ENCODE assay signal across 8 mouse cellular contexts in genomic region chr6:6942813-6943212, GRCm38 (mm10). TPM values are rescaled to one million over a fixed set of nuclear protein-coding genes. Genes with fewer than 3 reads are reported as not detected.
A peak's percentile ranks its signal among the peaks of the same experiment; 100 is the strongest.
DNase-seq lines count a peak whose midpoint lies in the region; ATAC-seq and TF ChIP-seq lines count a peak whose summit lies in the region.
"Had no signal": no experiment of that assay in that cellular context is flagged by ENCODE, and none has a peak within 500 bp of the region (broad histone marks: within the 10 kb centered on the region; RNA-seq: fewer than 3 reads in every experiment).

No protein-coding gene starts in this region.

- in situ Hi-C loops in ES-E14 (cut with MboI; ENCODE audit: low sequenced_read_pairs in 2 of 2, unreplicated experiment in 2 of 2): loop anchor here (25.0 kb wide), 1 partner anchor 719 kb away; no protein-coding TSS in a partner anchor

- no peak overlapping the region for H3K27ac ChIP-seq in intestine, embryonic 15.5 days
- no peak overlapping the region for H3K27ac ChIP-seq in intestine, embryonic 16.5 days (ENCODE audit: low read length)
- no peak overlapping the region for H3K27ac ChIP-seq in ES-E14 (ENCODE audit: insufficient read depth, low read depth, low read length, poor library complexity, severe bottlenecking)
- no peak overlapping the region for H3K27ac ChIP-seq in embryonic facial prominence, embryonic 11.5 days (replicated peaks; ENCODE audit: low read depth, low read length)
- H3K27ac ChIP-seq: midbrain, embryonic 12.5 days had no signal

- no peak overlapping the region for H3K4me3 ChIP-seq in intestine, embryonic 15.5 days (replicated peaks)
- H3K4me3 ChIP-seq in intestine, embryonic 16.5 days (ENCODE audit: low read length): no peak overlapping the region
- H3K4me3 ChIP-seq in ES-E14 (ENCODE audit: insufficient read depth in 1 of 2, low read depth in 1 of 2, low read length in 2 of 2, poor library complexity in 1 of 2, severe bottlenecking in 1 of 2): no peak overlapping the region
- no peak overlapping the region for H3K4me3 ChIP-seq in embryonic facial prominence, embryonic 11.5 days (ENCODE audit: low read depth, low read length)
- H3K4me3 ChIP-seq: midbrain, embryonic 12.5 days had no signal

- no peaks in the 10 kb centered on the region for H3K36me3 ChIP-seq in intestine, embryonic 15.5 days
- no peaks in the 10 kb centered on the region for H3K36me3 ChIP-seq in intestine, embryonic 16.5 days (ENCODE audit: control insufficient read depth, insufficient read depth, low read length)
- no peaks in the 10 kb centered on the region for H3K36me3 ChIP-seq in ES-E14 (ENCODE audit: control insufficient read depth, insufficient read depth, low read length, poor library complexity, severe bottlenecking)
- no peaks in the 10 kb centered on the region for H3K36me3 ChIP-seq in embryonic facial prominence, embryonic 11.5 days (replicated peaks; ENCODE audit: control insufficient read depth, insufficient read depth, low read depth, low read length)
- H3K36me3 ChIP-seq: midbrain, embryonic 12.5 days had no signal

- H3K4me2 ChIP-seq in intestine, embryonic 15.5 days (replicated peaks): no peak overlapping the region
- H3K4me2 ChIP-seq in intestine, embryonic 16.5 days (ENCODE audit: low read depth, low read length): no peak overlapping the region
- no peak overlapping the region for H3K4me2 ChIP-seq in embryonic facial prominence, embryonic 11.5 days (ENCODE audit: low read depth, low read length)
- H3K4me2 ChIP-seq: midbrain, embryonic 12.5 days had no signal

- ATAC-seq in intestine, embryonic 15.5 days: 0 out of 2 replicates have a peak, but pooled peaks have one; percentile 49
- ATAC-seq in intestine, embryonic 16.5 days: no peak
- ATAC-seq in embryonic facial prominence, embryonic 11.5 days (replicated peaks; ENCODE audit: insufficient number of reproducible peaks, low FRiP score, low TSS enrichment, low read depth): no peak

- H3K9ac ChIP-seq in intestine, embryonic 15.5 days: no peak overlapping the region
- H3K9ac ChIP-seq in intestine, embryonic 16.5 days (ENCODE audit: low read depth, low read length): no peak overlapping the region
- no peak overlapping the region for H3K9ac ChIP-seq in ES-E14 (ENCODE audit: insufficient read depth, low read depth, low read length, poor library complexity, severe bottlenecking)
- no peak overlapping the region for H3K9ac ChIP-seq in embryonic facial prominence, embryonic 11.5 days (replicated peaks; ENCODE audit: low read length)
- H3K9ac ChIP-seq: midbrain, embryonic 12.5 days had no signal

- H3K4me1 ChIP-seq in intestine, embryonic 15.5 days (replicated peaks): no peaks in the 10 kb centered on the region
- H3K4me1 ChIP-seq in intestine, embryonic 16.5 days (ENCODE audit: control insufficient read depth, insufficient read depth, low read length): no peaks in the 10 kb centered on the region
- H3K4me1 ChIP-seq in ES-E14 (ENCODE audit: control insufficient read depth in 2 of 2, insufficient read depth in 2 of 2, low read length in 2 of 2, poor library complexity in 1 of 2): no peaks in the 10 kb centered on the region
- no peaks in the 10 kb centered on the region for H3K4me1 ChIP-seq in embryonic facial prominence, embryonic 11.5 days (ENCODE audit: control insufficient read depth, insufficient read depth, low read length)
- H3K4me1 ChIP-seq: midbrain, embryonic 12.5 days had no signal

- H3K27me3 ChIP-seq in intestine, embryonic 15.5 days (replicated peaks): no peaks in the 10 kb centered on the region
- no peaks in the 10 kb centered on the region for H3K27me3 ChIP-seq in intestine, embryonic 16.5 days (replicated peaks; ENCODE audit: control insufficient read depth, insufficient read depth, low read length)
- no peaks in the 10 kb centered on the region for H3K27me3 ChIP-seq in embryonic facial prominence, embryonic 11.5 days (ENCODE audit: control insufficient read depth, insufficient read depth, low read length)
- H3K27me3 ChIP-seq: midbrain, embryonic 12.5 days had no signal

- H3K9me3 ChIP-seq in intestine, embryonic 15.5 days: no peaks in the 10 kb centered on the region
- no peaks in the 10 kb centered on the region for H3K9me3 ChIP-seq in intestine, embryonic 16.5 days (ENCODE audit: control insufficient read depth, low read length)
- no peaks in the 10 kb centered on the region for H3K9me3 ChIP-seq in ES-E14 (ENCODE audit: control insufficient read depth, insufficient read depth, low read depth, low read length)
- no peaks in the 10 kb centered on the region for H3K9me3 ChIP-seq in embryonic facial prominence, embryonic 11.5 days (replicated peaks; ENCODE audit: control insufficient read depth, low read length)
- H3K9me3 ChIP-seq: midbrain, embryonic 12.5 days had no signal

- peak; percentile 26 to 40 for DNase-seq in B cell, adult 2 months
- peak; percentile 50 for DNase-seq in ES-E14 (ENCODE audit: low read depth, low spot score)
- DNase-seq in embryonic facial prominence, embryonic 11.5 days (ENCODE audit: low spot score): peak; percentile 63
- peak; percentile 24 for DNase-seq in mesoderm, embryonic 11.5 days (ENCODE audit: low read depth, low spot score)
- DNase-seq in adipocyte (ENCODE audit: low spot score): no peak

- WGBS in intestine, embryonic 15.5 days: 46% methylated on average over 6 of the region's 6 CpGs
- 52% methylated on average over 6 of the region's 6 CpGs for WGBS in intestine, embryonic 16.5 days
- WGBS in embryonic facial prominence, embryonic 11.5 days: 52% methylated on average over 6 of the region's 6 CpGs

TF ChIP-seq in ES-E14, 5 proteins besides CTCF, POLR2A, EP300 and RAD21:
- TF ChIP-seq HCFC1 (IDR thresholded peaks at IDR 0.05; ENCODE audit: borderline replicate concordance, insufficient read depth, low read length) (no peak), ZC3H11A (IDR thresholded peaks at IDR 0.05; ENCODE audit: borderline replicate concordance, low read depth, low read length) (peak; percentile 46; the same call in 1 of the 2 replicates)

RNA-seq across cellular contexts. Expression of gene Sdhaf3, which starts 13.0 kb away (rescaled TPM):
- polyA plus RNA-seq in intestine, embryonic 15.5 days (2015; fragmentation: Nextera tagmentation; extraction: Ambion mirVana): 5.8 and 6.1 TPM in 2 replicates
- 5.4 and 6.0 TPM in 2 replicates for polyA plus RNA-seq in intestine, embryonic 16.5 days (2015; fragmentation: Nextera tagmentation; extraction: Ambion mirVana)
- total RNA-seq in ES-E14 (2012; rRNA removed): 2.6 and 3.3 TPM in 2 replicates
- polyA plus RNA-seq in embryonic facial prominence, embryonic 11.5 days (2014; fragmentation: Nextera tagmentation; extraction: Ambion mirVana): 7.9 and 9.0 TPM in 2 replicates
